Mouse (Mus musculus) intestine, embryonic 14.5 days (tissue): ENCODE data around the gene Zfp46. TPM values are rescaled to one million over a fixed set of nuclear protein-coding genes. Genes with fewer than 3 reads are reported as not detected.

Experiments
- ATAC-seq: fragments of 200-750 bp; cut with Nextera tagmentation; replicated peaks from 2 replicates; pipeline ENCODE4 v1.8.0; 2017; ENCODE audit warnings: low read depth, moderate number of reproducible peaks, moderate TSS enrichment, moderate library complexity; ENCODE audit not compliant: low FRiP score, low TSS enrichment
- DNase-seq: peaks from one replicate; pipeline ENCODE4 v3.0.0-alpha.2; 2018; ENCODE audit warnings: low spot score
- H3K27ac ChIP-seq: fragments of 300-500 bp; sonication (generic); 2 replicates; pipeline ENCODE4 v1.5.1; 2014; ENCODE audit warnings: low read depth, mild to moderate bottlenecking, control low read depth
- H3K27me3 ChIP-seq: fragments of 300-500 bp; sonication (generic); replicated peaks from 2 replicates; pipeline ENCODE4 v1.6.1; 2014; ENCODE audit warnings: low read length, control low read depth; ENCODE audit not compliant: control insufficient read depth, insufficient read depth
- H3K36me3 ChIP-seq: fragments of 300-500 bp; sonication (generic); 2 replicates; pipeline ENCODE4 v1.6.1; 2014; ENCODE audit warnings: low read length, control low read depth; ENCODE audit not compliant: control insufficient read depth, insufficient read depth
- H3K4me1 ChIP-seq: fragments of 300-500 bp; sonication (generic); replicated peaks from 2 replicates; pipeline ENCODE4 v1.6.1; 2014; ENCODE audit warnings: low read length, control low read depth, mixed read lengths; ENCODE audit not compliant: control insufficient read depth, insufficient read depth
- H3K4me2 ChIP-seq: fragments of 300-500 bp; sonication (generic); 2 replicates; pipeline ENCODE4 v1.6.1; 2014; ENCODE audit warnings: low read length
- H3K4me3 ChIP-seq: fragments of 300-500 bp; sonication (generic); 2 replicates; pipeline ENCODE4 v1.5.1; 2014; ENCODE audit warnings: low read depth, low read length, control low read depth, mixed read lengths
- H3K9ac ChIP-seq: fragments of 300-500 bp; sonication (generic); 2 replicates; pipeline ENCODE4 v1.6.1; 2014; ENCODE audit warnings: mild to moderate bottlenecking, low read length
- H3K9me3 ChIP-seq: fragments of 300-500 bp; sonication (generic); 2 replicates; pipeline ENCODE4 v1.6.1; 2016; ENCODE audit warnings: low read length, control low read depth; ENCODE audit not compliant: control insufficient read depth
- WGBS: fragments of 180-500 bp; shearing (Covaris S2); extraction: QIAGEN DNeasy Blood & Tissue Kit; methylation state at CpG from one replicate; pipeline ENCODE4 v1.1.7; 2014; 5-methylcytosine and 5-hydroxymethylcytosine counted together
- polyA plus RNA-seq: library from polyadenylated mRNA; unstranded; fragments of >200 nt; fragmentation: Nextera tagmentation; extraction: Ambion mirVana; gene quantifications from 2 replicates; pipeline ENCODE4 v1.2.1, GENCODE M21; 2014

Zfp46 gene
- polyA plus RNA-seq = 19.0 and 25.4 TPM in 2 replicates

GRCm38 (mm10) chr4:136284455-136284854, at the start of gene Zfp46:
Gene Zfp46 (plus strand): TSS chr4:136284683.
- ATAC-seq (no peak), DNase-seq (peak; percentile 78)
- WGBS = 22% methylated on average over 5 of the region's 5 CpGs
- H3K4me3 ChIP-seq = peak within 1 kb of the TSS; percentile 74
- H3K27me3 ChIP-seq = no peaks in the 10 kb centered on the region; the same call in 1 of the 2 replicates
- peak within 1 kb of the TSS; percentile 94 for H3K4me2 ChIP-seq
- 0 out of 2 replicates have a peak, but pooled peaks cover 5% of the 10 kb centered on the region for H3K9me3 ChIP-seq
- peaks cover 24% of the 10 kb centered on the region for H3K36me3 ChIP-seq
- peaks cover 31% of the 10 kb centered on the region for H3K4me1 ChIP-seq
- H3K9ac ChIP-seq = peak within 1 kb of the TSS; percentile 65
- peak within 1 kb of the TSS; percentile 91 for H3K27ac ChIP-seq

DNA sequence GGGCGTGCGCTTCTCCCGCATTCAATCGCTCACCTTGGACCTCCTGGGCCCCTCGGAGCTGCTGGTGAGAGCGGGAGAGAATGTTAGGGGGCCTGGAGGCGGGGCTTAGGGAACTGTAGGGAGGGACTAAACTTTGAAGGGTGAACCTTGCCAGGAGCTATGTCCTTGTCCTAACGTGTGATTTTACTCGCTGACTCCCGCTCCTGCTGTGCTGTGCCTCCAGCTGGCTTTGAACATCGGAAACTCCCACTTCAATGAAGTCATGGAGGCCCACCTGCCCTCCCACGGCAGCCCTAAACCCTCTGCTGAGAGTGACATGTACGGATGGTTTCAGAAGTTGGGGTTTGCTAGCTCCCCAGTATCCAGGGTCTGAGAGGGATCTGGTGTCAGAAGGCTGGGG, 45.8 kb upstream of the Zfp46 start:
- ATAC-seq (no peak), DNase-seq (no peak)
- Histone ChIP-seq H3K4me2 (no peak overlapping the region), H3K9me3 (no peaks in the 10 kb centered on the region), H3K27me3 (peaks cover 10% of the 10 kb centered on the region; the same call in 1 of the 2 replicates), H3K4me3 (no peak overlapping the region), H3K4me1 (no peaks in the 10 kb centered on the region; the same call in 1 of the 2 replicates), H3K9ac (no peak overlapping the region), H3K27ac (no peak overlapping the region), H3K36me3 (peaks cover 8% of the 10 kb centered on the region)
- WGBS = 40% methylated on average over 13 of the region's 13 CpGs

- peaks cover 10% of the 10 kb centered on the region; the same call in 1 of the 2 replicates for H3K27me3 ChIP-seq
- no peak overlapping the region for H3K4me2 ChIP-seq
- ATAC-seq (no peak), DNase-seq (no peak)
- H3K36me3 ChIP-seq = peaks cover 8% of the 10 kb centered on the region
- WGBS = 75% methylated on average over 9 of the region's 9 CpGs
- no peak overlapping the region for H3K27ac ChIP-seq
- no peaks in the 10 kb centered on the region for H3K9me3 ChIP-seq
- no peak overlapping the region for H3K4me3 ChIP-seq
- no peak overlapping the region for H3K9ac ChIP-seq
- H3K4me1 ChIP-seq = no peaks in the 10 kb centered on the region; the same call in 1 of the 2 replicates
Observed at GRCm38 (mm10) chr4:136239111-136239510, 45.4 kb upstream of the Zfp46 start.

GRCm38 (mm10) chr4:136239622-136240021, 44.9 kb upstream of the Zfp46 start:
- H3K4me2 ChIP-seq = no peak overlapping the region
- ATAC-seq (0 out of 2 replicates have a peak, but pooled peaks have one; percentile 29), DNase-seq (peak; percentile 87)
- H3K4me1 ChIP-seq = no peaks in the 10 kb centered on the region; the same call in 1 of the 2 replicates
- no peak overlapping the region for H3K27ac ChIP-seq
- no peak overlapping the region for H3K4me3 ChIP-seq
- H3K36me3 ChIP-seq = peaks cover 8% of the 10 kb centered on the region
- H3K9me3 ChIP-seq = no peaks in the 10 kb centered on the region
- H3K9ac ChIP-seq = no peak overlapping the region
- WGBS = 25% methylated on average over 8 of the region's 8 CpGs
- H3K27me3 ChIP-seq = peaks cover 10% of the 10 kb centered on the region; the same call in 1 of the 2 replicates

GRCm38 (mm10) chr4:136240123-136240522, 44.4 kb upstream of the Zfp46 start:
- WGBS = 76% methylated on average over 14 of the region's 14 CpGs
- H3K4me1 ChIP-seq = no peaks in the 10 kb centered on the region; the same call in 1 of the 2 replicates
- H3K27ac ChIP-seq = no peak overlapping the region
- peaks cover 10% of the 10 kb centered on the region; the same call in 1 of the 2 replicates for H3K27me3 ChIP-seq
- no peak overlapping the region for H3K9ac ChIP-seq
- peaks cover 8% of the 10 kb centered on the region for H3K36me3 ChIP-seq
- H3K4me3 ChIP-seq = no peak overlapping the region
- DNase-seq (no peak), ATAC-seq (no peak)
- H3K4me2 ChIP-seq = no peak overlapping the region
- H3K9me3 ChIP-seq = no peaks in the 10 kb centered on the region

GRCm38 (mm10) chr4:136240955-136241354, 43.5 kb upstream of the Zfp46 start:
- Histone ChIP-seq H3K27me3 (peaks cover 10% of the 10 kb centered on the region), H3K27ac (no peak overlapping the region), H3K9me3 (no peaks in the 10 kb centered on the region), H3K4me1 (no peaks in the 10 kb centered on the region; the same call in 1 of the 2 replicates), H3K4me2 (no peak overlapping the region), H3K9ac (no peak overlapping the region), H3K36me3 (peaks cover 8% of the 10 kb centered on the region), H3K4me3 (no peak overlapping the region)
- WGBS = 61% methylated on average over 8 of the region's 8 CpGs
- ATAC-seq (no peak), DNase-seq (no peak)

- ATAC-seq (no peak), DNase-seq (no peak)
- H3K4me3 ChIP-seq = no peak overlapping the region
Observed at GRCm38 (mm10) chr4:136242065-136242703, 42.3 kb upstream of the Zfp46 start.

DNA sequence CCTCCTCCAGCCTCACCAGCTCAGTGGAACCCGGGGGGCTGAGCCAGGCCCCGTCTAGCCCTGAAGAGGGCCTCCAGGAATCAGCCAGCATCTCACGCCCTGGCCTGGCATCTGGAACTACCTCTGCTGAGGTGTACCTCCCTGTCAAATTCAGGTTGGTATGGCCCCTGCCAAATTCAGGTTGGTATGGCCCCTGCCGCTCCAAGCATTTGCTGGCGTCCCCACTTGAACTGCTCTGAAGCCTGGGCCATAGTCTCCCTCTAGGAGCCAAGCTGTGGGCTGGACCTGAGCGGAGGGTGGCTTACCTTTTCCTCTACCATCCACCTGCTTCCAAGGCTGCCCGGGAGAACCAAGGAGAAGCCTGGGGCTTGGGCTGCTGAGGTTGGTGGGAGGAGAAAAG, 41.8 kb upstream of the Zfp46 start:
- Histone ChIP-seq H3K9me3 (no peaks in the 10 kb centered on the region), H3K36me3 (peaks cover 8% of the 10 kb centered on the region)

More at GRCm38 (mm10) chr4:136242065-136242703, 42.3 kb upstream of the Zfp46 start:
- WGBS = 52% methylated on average over 8 of the region's 8 CpGs
- Histone ChIP-seq H3K9ac (no peak overlapping the region), H3K4me1 (peaks cover 12% of the 10 kb centered on the region), H3K4me2 (no peak overlapping the region), H3K9me3 (no peaks in the 10 kb centered on the region), H3K36me3 (peaks cover 8% of the 10 kb centered on the region), H3K27ac (no peak overlapping the region), H3K27me3 (peaks cover 23% of the 10 kb centered on the region)

DNA sequence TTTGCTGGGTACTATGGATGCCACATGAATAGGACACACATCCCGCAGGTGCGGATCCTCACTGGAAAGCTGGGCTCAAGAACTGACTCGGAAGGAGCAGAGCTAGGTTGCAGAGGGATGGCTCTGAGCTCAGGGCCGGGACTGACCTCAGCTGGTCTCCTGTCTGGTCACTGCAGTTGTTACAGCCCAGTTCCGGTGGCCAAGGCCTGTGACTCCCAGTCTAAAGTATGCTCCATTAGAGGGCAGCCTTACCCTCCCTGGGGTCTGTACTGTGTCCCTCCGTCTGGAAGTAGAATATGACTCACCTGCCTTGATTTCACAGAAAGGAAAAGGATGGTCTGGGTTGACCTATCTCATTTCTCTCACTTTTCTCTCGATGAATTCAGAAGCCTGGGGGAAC, 40.3 kb upstream of the Zfp46 start:
- Histone ChIP-seq H3K4me1 (peaks cover 31% of the 10 kb centered on the region), H3K9ac (no peak overlapping the region), H3K9me3 (no peaks in the 10 kb centered on the region), H3K27me3 (peaks cover 33% of the 10 kb centered on the region), H3K27ac (no peak overlapping the region), H3K4me2 (no peak overlapping the region), H3K36me3 (peaks cover 8% of the 10 kb centered on the region), H3K4me3 (no peak overlapping the region)
- ATAC-seq (no peak), DNase-seq (no peak)
- WGBS = 73% methylated on average over 7 of the region's 7 CpGs

More for the DNA sequence above, 41.8 kb upstream of the Zfp46 start:
- ATAC-seq = no peak
- H3K9ac ChIP-seq = no peak overlapping the region
- peaks cover 17% of the 10 kb centered on the region for H3K4me1 ChIP-seq
- 85% methylated on average over 7 of the region's 7 CpGs for WGBS
- no peak for DNase-seq
- no peak overlapping the region for H3K27ac ChIP-seq
- H3K27me3 ChIP-seq = peaks cover 28% of the 10 kb centered on the region
- no peak overlapping the region for H3K4me2 ChIP-seq
- no peak overlapping the region for H3K4me3 ChIP-seq
